Mouse (Mus musculus): ENCODE data around the gene Fzd9.

Fzd9 gene

DNA sequence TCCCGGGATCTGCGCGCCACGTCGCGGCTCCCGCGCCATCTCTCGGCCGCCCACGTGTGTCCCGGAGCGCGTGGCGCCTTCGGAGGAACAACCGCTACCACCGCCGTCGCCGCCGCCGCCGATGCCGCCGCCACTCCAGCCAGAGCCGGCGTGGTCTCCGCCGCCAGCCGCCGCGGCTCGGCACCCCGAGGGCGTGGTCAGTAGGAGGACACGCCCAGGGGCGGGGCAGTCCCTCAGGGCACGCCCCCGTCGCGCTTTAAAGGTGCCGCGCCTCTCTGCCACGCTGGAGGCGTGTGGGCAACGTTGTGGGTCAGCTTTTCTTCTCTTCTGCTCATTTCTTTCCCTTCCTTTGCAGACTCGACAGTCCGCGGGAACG lies at the start of gene Fzd9:
Gene Fzd9, minus strand, starts transcription at position 152 of the 376 bp plus-strand sequence.
- peak; percentile 65 for DNase-seq (ENCODE audit: low read depth, low spot score)

DNA sequence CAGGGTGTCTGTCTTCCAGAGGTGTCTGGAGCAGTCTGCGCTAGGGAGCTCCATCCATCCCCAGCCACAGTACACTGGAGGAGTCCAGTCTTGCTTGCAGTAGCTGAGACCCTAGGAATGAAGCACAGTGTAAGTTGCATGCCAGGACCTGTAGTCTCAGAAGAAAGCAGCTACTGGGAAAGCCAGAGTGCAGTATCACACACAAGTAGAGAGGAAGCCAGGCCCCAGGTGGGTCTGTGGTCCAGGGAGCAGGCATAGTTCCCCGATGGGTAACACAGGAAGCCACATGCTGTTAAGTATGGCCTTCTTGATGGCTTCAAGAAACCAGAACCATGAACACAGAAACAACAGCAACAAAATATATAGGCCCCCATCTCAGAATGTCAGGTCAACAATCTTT lies 41.0 kb upstream of the Fzd9 start:
- no peak for DNase-seq (ENCODE audit: low read depth, low spot score)

DNA sequence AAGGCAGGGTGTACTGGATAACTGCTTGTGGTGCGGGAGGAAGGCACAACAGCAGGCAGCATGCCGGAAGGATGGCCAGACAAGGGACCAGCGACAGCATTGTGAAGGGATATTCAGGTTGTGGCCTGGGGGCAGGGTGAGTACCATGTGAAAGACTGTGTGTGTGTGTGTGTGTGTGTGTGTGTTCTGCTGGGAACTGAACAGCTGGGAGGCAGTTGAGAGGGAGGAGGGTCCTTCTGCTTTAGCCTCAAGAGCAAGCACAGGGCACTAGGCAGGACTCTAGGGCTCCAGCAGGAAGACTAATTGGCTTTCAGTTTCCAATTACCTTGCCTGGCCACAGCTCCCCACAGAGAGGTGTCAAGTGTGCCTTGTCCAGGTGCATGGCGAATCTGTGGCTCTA lies 40.2 kb upstream of the Fzd9 start:
- DNase-seq (ENCODE audit: low read depth, low spot score) = no peak

DNA sequence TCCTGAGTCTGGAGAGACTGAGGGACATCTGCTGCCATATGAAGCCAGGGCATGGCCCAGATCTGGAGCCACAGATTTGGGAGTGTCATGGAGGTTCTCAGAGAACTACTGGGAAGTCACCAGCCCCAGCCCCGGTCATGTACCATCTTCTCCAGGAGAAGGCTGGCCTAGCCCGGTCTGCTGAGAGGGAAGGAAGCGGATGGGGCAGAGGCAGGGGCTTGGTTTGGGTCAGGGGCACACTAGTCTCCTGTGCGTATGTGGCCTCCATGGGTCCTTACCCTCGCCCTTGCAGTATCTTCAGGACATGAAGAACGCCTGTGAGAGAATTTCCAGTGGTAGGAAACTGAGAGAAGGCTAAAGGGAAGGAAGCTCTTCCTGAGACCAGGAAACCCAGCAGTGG lies 39.7 kb upstream of the Fzd9 start:
- DNase-seq (ENCODE audit: low read depth, low spot score) = no peak

DNA sequence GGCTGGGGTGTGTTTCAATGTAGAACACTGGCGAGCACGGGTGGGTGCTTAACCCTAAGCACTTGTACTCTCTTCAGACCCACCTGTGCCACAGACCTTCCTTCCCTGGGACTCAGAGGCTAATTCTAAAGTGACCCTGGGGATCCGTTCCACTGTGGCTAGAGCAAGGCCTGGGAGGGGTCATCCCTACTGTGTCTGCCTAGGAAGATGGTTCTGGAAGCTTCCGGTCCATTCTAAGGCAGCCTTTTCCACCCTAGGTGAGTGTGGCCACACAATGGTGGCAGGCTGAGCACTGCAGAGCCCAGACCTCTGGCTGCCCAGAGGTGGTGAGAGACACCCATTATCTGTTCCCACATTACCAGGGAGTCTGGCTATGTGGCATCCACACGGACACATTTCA lies 35.9 kb upstream of the Fzd9 start:
- DNase-seq (ENCODE audit: low read depth, low spot score) = no peak

DNA sequence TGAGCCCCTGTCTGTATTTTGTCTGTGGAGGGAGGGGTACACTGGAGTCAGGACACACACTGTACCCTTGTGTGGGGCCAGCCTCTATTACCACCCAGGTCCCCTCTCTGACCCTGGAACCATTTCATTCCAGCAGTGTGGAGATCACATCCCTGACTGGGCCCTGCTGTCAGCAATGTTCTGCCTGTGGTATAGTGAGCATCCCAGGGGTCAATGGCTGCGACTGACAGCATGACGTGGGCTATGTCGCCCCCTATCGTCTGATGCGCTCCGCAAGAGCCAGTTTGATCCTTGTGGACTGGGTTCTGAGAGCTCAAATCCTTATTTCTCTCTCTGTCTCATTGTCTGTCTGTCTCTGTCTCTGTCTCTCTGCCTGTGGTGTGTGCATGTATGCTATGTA lies 35.2 kb upstream of the Fzd9 start:
- peak; percentile 29 for DNase-seq (ENCODE audit: low read depth, low spot score)

DNA sequence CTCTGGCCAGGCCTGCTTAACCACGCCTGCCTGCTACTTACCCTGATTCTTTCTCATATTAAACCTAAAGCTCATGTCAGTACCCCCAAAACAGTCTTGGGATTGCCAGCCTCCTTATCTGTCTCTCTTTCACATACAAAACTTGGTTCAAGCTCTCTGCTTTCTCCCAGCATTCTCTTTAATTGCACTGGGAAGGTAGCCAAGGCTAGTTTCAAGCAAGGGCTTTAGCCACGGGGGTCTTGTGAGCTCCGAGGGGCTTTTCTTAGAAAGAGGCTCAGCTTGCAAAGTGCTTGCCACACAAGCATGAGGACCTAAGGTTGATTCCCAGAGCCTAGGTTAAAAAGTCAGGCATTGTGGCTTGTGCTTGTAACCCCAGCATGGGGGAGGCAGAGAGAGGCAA lies 34.2 kb upstream of the Fzd9 start:
- DNase-seq (ENCODE audit: low read depth, low spot score) = no peak

DNA sequence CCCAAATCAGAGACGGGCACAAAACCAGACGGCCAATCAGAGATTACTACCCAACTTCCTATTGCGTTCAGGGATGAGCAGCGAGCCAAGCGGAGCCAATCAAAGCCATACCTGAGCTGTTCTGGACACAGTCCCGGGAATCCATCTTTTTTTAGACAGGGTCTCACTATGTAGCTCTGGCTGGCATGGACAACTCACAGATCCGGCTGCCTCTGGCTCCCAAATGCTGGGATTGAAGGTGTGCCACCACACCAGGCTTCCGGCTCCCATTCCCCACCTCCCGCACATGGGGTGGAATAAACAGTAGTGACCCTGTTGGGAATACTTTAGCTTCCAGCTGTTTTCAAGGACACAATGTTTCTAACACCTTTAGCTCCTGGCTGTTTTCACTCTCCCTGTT lies 29.2 kb upstream of the Fzd9 start:
- DNase-seq (ENCODE audit: low read depth, low spot score) = no peak

DNA sequence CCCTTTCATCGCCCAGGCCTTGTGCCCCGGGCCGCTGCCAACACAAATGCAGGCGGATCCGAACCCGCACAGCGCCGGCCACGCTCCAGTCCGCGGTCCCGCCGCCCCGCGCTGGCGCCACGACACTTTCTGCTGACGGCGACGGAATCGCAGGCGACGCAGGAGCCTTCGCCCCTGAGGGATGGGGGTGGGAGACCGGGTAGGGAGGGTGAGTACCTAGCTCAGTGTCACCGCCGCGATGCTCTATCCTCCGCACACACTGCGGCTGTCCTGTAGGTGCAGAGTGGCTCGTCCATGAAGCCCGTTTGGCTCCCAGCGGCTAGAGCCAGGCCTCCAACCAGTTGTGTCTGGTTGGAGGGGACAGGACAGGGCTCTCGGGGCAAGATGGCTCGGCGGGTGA lies 25.6 kb upstream of the Fzd9 start:
- DNase-seq (ENCODE audit: low read depth, low spot score) = no peak

DNA sequence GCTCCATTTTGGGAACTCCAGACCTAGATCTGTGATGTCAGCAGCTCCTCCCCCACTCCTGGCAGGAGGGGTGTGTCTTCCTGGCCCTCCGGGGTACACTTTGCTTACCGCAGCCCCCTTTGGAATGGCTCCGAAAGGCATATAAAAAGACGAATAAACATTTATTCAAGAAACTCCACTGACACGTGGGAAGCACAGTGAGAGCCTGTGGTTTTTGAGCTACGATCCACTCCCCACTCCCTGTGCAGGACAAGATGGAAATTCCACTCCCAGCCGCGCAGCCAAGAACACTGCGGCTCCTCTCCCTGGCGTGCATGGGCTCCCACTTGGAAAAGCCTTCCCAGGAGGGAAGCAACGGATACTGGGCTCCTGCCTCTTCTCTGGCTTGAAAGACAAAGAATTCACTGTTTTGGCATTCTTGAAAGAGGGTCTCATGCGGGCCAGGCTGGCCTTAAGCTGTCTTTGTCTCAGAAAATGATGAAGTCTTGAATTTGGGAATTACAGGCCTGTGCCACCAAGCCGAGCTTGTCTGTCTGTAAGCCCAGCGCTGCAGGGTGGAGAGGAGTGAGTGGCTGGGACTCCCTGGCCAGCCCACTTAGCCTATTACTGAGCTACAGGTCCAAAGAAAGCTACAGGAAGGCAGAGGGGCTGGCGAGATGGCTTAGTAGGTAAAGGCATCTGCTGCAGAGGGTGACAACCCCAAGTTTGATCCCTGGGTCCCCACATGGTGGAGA lies 23.8 kb upstream of the Fzd9 start:
- no peak for DNase-seq (ENCODE audit: low read depth, low spot score)

DNA sequence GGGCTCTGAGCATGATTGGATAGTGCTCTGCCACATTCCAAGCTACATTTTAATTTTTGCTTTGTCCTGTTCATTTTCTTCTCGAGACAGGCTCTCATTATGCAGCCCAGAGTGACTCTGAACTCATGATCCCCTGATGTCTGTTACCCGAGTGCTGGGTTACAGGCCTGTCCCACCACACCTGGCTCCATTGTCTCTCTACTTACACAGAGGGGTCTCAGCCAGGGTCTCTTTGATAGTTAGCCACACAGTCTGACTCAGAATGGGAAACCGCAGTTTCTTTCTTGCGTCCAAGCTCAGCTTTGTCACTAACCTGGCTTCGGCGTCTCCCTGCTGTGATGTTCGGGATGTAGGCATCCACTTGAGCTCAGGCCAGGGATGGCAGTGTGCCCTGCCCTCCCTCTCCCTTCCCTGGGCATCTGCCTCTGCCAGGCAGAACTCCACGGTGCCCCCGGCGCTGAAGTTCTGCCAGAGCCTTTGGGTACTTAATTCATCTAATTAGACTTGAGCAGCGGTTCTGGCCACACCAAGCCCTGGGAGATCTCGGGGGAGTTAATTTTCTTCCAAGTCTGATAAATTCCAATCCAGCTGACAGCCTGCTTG lies 20.6 kb upstream of the Fzd9 start:
- DNase-seq (ENCODE audit: low read depth, low spot score) = no peak

DNA sequence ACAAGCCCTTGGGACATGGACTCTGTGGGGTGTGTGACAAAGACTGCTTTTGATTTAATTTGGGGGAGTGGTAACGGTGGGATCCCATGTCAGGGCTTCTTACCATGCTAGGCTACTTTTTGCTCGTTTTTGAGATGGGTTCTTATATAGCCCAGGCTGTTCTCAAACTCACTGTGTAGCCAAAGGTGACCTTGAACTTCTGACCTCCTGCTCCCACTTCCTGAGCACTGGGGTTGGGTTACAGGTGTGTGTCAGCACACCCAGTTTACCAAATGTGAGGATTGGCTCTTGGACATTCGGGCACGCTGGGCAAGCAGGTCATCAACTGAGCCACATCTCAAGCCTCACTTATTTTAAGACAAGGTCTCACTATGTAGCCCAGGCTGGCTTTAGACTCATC lies 19.3 kb upstream of the Fzd9 start:
- DNase-seq (ENCODE audit: low read depth, low spot score) = no peak

DNA sequence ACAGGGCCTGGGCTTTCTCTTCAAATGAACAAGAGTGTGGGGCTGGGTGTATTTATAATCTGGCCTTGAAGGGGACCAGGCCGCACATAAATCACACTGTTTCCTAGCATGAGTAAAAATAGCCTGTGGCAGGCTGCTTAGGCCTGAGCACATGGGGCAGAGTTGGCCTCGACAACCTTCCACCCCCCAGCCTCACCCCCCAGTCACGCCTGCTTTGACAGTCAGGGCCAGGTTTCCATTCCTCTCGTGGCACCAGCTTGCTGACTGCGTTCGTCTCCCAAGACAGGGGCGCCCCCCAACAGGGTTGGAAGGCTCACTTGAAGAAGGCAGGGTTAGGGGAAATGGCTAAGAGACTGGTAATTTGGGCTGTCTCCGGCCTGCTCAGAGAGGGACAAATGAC lies 18.4 kb upstream of the Fzd9 start:
- DNase-seq (ENCODE audit: low read depth, low spot score) = no peak

DNA sequence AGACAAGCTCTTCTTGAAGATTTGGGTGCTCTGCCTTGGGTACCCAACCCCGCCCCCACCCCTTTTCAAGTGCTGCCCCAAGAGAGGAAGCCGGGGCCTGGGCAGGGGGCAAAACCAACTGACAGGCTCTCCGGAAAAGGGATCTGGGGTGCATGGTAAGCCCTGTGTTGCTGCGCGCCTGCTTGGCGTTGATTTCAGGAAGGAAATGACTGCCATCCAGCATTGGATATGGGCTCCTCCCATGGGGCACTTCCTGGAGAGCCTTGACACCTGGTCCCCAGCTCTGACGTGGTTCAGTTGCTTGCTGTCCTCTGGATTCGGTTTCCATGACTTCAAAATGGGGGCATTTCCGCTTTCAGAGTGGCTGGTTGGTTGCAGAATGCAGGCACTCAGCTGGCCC lies 13.5 kb upstream of the Fzd9 start:
- no peak for DNase-seq (ENCODE audit: low read depth, low spot score)

DNA sequence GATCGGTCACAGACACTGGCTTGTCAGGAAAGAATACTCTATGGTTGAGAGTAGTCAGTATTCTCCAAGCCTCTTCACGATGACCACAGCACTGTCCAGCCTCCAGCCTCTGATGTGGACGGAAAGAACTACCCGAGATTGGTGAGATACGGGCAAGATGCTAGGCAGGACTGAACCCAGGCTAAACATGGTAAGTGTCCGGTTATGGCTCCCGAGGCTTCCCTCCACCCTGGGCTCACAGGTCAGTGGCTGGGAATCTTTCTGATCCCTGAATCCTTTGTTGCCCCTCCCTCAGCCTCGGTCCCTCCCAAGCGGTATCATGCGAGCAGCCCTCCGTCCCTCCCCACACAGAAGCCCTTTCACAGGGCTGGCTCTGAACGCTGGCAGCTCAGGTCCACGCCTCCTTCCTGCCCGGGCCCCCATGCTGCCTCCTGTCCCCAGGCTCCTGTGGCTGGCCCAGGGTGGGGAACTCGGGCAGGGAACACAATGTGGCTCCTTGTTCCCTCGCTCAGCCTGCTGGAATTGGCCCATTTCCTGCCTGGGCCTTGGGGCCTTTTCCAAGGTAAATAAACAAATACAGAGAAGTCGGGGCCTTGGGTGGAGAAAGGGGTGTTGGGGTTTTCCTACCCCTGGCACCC lies 13.0 kb upstream of the Fzd9 start:
- no peak for DNase-seq (ENCODE audit: low read depth, low spot score)

DNA sequence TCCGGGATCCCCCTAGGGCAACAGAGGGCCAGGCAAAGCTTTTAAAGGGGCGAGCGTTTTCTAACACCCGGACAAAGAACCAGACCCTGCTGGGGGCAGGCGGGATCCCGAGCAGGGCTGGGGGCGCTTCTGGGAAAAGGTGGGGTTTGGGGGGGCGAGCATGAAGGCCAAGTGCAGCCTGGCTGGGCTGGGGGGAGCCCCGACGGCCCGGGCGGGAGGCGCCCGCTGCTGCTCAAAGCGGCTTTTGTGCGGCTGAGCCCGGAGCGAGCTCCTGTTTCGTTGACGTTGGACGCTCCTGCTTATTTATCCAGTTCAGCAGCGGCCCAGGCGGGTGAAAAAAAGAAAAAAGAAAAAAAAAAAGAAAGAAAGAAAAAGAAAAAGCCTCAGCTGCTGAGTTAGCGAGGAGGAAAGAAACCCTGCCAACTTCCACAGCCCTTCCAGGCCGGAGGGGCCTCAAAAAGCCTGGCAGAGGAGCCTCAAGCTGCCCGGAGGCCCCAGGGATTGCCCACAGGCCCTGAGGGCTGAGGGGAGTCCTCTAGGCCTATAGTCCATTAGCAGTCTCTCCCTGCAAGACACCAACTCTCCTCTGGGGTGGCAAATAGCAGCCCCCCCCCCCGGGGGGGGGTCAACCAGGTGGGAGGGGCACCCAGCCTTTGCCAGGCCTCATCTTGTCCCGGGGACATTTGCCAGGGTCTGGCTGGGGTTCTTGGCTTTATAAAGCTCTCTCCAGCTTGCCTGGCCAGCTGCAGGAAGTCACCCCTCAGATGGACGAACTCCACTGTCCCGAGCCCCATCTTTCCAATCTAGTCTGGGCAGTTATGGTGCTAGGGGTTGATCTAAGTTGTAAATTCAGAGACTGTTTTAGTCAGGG lies 7.5 kb upstream of the Fzd9 start:
- no peak for DNase-seq (ENCODE audit: low read depth, low spot score)

DNA sequence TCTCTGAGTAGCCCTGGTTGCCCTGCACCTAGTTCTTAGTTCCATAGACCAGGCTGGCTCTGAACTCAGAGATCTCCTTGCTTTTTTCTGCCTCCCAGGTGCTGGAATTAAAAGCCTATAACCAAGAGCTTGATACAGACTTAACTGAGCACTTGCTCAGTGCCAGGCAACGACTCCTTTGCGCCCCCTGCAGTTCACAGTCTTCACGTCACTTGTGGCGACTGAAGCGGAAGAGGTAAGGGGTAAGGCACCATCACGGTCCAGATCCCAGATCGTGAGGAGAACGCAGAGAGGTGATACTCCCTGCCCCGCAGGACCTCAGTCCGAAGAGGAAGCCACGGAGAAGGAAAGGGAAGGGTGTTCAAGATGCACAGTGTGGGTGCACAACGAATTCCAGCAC lies 6.5 kb upstream of the Fzd9 start:
- DNase-seq (ENCODE audit: low read depth, low spot score) = no peak

DNA sequence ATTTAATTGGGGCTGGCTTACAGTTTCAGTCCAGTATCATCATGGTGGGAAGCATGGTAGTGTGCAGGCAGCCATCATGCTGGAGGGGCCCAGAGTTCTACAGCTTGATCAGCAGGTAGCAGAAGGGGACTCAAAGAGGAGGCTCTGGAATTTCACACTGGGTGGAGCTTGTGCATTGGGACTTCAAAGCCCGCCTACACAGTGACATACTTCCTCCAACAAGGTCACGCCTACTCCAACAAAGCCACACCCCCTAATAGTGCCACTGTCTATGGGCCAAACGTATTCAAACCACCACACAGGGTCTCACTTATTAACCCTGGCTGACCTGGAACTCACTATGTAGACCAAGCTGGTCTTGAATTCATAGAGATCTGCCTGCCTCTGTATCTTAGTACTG lies 5.1 kb upstream of the Fzd9 start:
- no peak for DNase-seq (ENCODE audit: low read depth, low spot score)

DNA sequence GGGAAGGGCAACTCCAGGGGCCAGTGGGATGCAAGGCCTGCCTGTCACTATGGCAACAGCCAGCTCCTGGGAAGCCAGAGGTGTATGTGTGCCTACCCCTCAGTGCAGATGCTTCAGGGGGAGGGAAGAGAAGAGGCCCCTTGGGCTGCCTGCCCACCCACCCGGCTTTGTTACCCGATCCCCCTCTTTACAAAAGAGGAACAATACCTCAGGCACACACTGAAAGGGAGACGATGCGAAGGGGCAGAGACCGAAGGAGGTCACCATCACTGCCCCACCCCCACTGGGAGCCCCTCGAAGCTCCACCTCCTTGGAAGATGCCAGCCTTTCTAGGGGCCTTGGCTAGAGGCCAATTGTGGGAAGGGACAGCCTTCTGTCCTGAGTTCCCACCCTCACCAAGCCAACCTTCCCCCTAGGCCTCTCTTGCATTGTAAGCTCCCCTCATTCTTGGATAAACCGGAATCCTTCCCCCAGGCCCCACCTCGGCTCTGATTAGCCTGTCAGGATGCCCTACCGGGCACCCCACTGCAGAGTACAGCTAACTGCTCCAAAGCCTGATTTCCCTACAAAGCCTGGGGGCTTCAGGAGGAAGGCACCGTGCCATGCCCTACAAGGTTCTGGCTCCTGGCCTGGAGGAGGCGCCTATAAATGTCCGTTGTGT lies 2.8 kb upstream of the Fzd9 start:
- DNase-seq (ENCODE audit: low read depth, low spot score) = no peak

DNA sequence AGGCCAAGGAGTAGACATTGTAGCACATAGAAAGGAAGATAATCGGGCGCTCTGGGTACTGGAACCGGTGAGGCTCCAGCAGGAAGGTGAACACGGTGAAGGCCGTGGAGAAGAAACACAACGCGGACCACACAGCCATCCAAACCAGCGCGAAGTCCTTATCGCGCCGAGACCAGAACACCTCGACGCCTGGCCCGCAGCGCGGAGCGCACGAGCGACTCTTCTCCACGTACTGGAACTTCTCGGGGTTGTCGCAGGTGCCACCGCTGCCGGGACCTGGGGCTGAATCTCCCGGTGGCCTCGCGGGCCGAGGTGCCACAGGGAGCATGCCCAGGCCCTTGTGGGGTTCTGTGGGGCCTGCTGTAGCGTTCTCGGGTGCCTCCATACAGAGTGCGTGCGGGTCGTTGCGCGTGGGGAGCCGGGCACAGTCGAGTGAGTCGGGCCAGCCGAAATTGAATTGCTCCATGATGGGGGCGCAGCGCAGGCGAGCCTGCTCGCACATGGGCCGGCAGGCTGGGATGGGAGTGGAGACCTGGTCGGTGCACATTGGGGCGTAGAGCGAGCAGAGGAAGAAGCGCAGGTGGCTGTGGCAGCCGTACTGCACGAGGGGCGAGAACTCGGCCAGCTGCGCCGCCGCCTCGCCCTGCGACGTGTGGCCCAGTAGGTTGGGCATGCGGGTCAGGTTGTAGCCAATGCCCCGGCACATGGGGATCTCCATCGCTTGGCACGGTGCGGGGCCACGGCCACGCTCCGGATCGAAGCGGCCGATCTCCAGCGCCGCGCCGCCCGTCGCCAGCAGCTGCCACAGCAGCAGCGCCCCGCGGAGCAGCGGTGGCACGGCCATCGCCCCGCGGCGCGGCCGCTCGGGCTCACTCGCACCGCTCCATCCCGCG lies 598 bp downstream of the Fzd9 start:
- no peak for DNase-seq (ENCODE audit: low read depth, low spot score)
